ENCODE assay signal across 8 mouse cellular contexts in genomic region chrX:37084927-37085660, GRCm38 (mm10). TPM values are rescaled to one million over a fixed set of nuclear protein-coding genes. Genes with fewer than 3 reads are reported as not detected.
DNase-seq lines count a peak whose midpoint lies in the region; ATAC-seq and TF ChIP-seq lines count a peak whose summit lies in the region.

Rpl39 (minus strand) TSS chrX:37085402.

- peak within 1 kb of the TSS; percentile 91 for H3K27ac ChIP-seq in cortical plate, adult 2 months (ENCODE audit: insufficient read depth, low read length)

- DNase-seq in gastrocnemius, adult 8-10 months (ENCODE audit: low spot score in 2 of 2): peak; percentile 79 to 81
- DNase-seq in induced T-regulatory cell, adult 2 months (ENCODE audit: low read depth): peak; percentile 94
- peak; percentile 71 to 84 for DNase-seq in left cerebral cortex, adult 9 months (ENCODE audit: low spot score in 2 of 2)
- peak; percentile 64 for DNase-seq in right cerebral cortex, postnatal 14 days
- DNase-seq in urinary bladder, postnatal 36 days (ENCODE audit: low spot score in 2 of 2): peak; percentile 75 to 86

- peak; percentile 91 for TF ChIP-seq POLR2A in cortical plate, adult 2 months (IDR thresholded peaks at IDR 0.05; ENCODE audit: extremely low read depth, insufficient read depth, low read length)

- peak; percentile 90 for ATAC-seq in activated CD4-positive, CD25-positive, alpha-beta regulatory T cell, adult 4 months
- peak; percentile 89 for ATAC-seq in megakaryocyte progenitor cell, adult 5-6 weeks (replicated peaks; ENCODE audit: poor library complexity)

- H3K4me1 ChIP-seq in cortical plate, adult 2 months (ENCODE audit: control insufficient read depth, insufficient read depth, low read length): no peaks in the 10 kb centered on the region

- no peak for TF ChIP-seq CTCF in cortical plate, adult 2 months (IDR thresholded peaks at IDR 0.05; ENCODE audit: extremely low read depth, insufficient read depth, low read length)

- H3K4me3 ChIP-seq in cortical plate, adult 2 months (ENCODE audit: insufficient read depth, low read length): peak within 1 kb of the TSS; percentile 84

RNA-seq across cellular contexts. Expression of gene Rpl39, which starts in this region (rescaled TPM):
- 1,000 to 10,000 TPM in 1 of 2 experiments, 100 to 1,000 TPM in 1; 652 to 1,206 TPM for polyA plus RNA-seq in activated CD4-positive, CD25-positive, alpha-beta regulatory T cell, adult 4 months (2017; shearing (Covaris generic))
- 330 TPM in 2 replicates for polyA plus RNA-seq in cortical plate, adult 2 months (2012; rRNA removed)
- 100 to 1,000 TPM; 261 to 342 (median 276) TPM for total RNA-seq in gastrocnemius, adult 8-10 months (2022)
- total RNA-seq in megakaryocyte progenitor cell, adult 5-6 weeks (2015): 1,695 and 1,778 TPM in 2 replicates
- total RNA-seq in megakaryocyte progenitor cell, adult 5-6 weeks (2017): 4,041 and 4,700 TPM in 2 replicates

Comparison
In these comparisons a context has a peak if more than half of its experiments do, and no peak if none do; other contexts are left out.
1. Peak in every context shown above with its lines: DNase-seq, ATAC-seq, H3K4me3 ChIP-seq and H3K27ac ChIP-seq.
2. RNA of gene Rpl39 (total RNA-seq): 1,695 to 4,700 TPM in megakaryocyte progenitor cell, adult 5-6 weeks; 261 to 342 TPM in gastrocnemius, adult 8-10 months; every median in the first group is over 4 times any median in the second.